Mouse (Mus musculus) gastrocnemius, postnatal 4 days (tissue): ENCODE data around the gene Ppp3ca. TPM values are rescaled to one million over a fixed set of nuclear protein-coding genes. Genes with fewer than 3 reads are reported as not detected.

Experiments
- DNase-seq, 2 experiments: peaks; one replicate each; pipeline ENCODE4 v3.0.0; 2021 to 2022; ENCODE audit warnings: low spot score in 2 of 2, mixed read lengths in 2 of 2
- total RNA-seq, 2 experiments: library from RNA; stranded (reverse); gene quantifications; 2 replicates each; pipeline ENCODE4 v1.2.3; 2021

Ppp3ca gene
- total RNA-seq, 2 experiments from 2014 or later, result 114 to 125 TPM

DNA sequence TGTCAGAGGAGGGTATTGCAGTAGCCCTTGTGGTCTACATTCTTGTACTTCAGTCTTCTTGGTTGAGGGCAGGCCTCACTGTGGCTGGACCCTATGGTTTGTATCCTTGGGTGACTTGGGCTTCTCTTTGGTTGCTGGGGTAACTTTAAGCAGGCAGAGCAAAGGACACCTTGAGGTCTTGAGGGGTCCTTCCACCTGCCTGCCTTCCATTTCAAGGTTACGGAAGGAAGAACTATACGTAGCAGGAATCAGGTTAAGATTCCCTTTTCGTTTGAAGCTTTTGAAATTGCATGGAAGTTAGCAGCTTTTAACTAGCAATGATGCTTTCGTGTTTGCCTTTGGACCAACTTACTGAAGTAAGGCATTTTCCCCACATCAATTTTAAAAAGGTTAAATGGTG, 51.3 kb downstream of the Ppp3ca start:
- no peak for DNase-seq

- no peak for DNase-seq
Measured at GRCm38 (mm10) chr3:136721804-136722427, 52.0 kb downstream of the Ppp3ca start.

- DNase-seq, result no peak
Measured at GRCm38 (mm10) chr3:136722493-136722892, 52.6 kb downstream of the Ppp3ca start.

GRCm38 (mm10) chr3:136725311-136726156, 55.6 kb downstream of the Ppp3ca start:
- peak in 1 of 2 experiments; percentile 67 for DNase-seq

DNA sequence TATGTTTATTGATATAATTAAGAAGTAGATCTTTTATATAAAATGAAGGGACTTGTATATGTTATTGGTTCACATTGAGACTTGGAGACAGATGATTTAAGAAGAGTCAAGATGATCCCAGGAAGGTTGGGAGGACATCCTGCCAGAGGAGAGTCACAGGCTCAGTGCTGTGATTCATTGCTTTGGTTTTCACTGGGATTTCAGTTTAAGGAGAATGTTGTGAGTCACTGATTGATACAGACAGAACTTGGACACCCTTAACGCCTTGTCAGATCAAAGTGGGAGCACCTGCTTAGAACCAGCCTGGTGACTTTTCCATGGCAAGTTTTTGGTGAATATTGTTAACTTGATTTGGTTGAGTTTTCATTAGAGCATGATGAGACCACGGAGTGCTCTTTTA, 58.0 kb downstream of the Ppp3ca start:
- DNase-seq, result no peak

GRCm38 (mm10) chr3:136729978-136730377, 60.1 kb downstream of the Ppp3ca start:
- DNase-seq, result no peak

GRCm38 (mm10) chr3:136731579-136731978, 61.7 kb downstream of the Ppp3ca start:
- no peak for DNase-seq

DNA sequence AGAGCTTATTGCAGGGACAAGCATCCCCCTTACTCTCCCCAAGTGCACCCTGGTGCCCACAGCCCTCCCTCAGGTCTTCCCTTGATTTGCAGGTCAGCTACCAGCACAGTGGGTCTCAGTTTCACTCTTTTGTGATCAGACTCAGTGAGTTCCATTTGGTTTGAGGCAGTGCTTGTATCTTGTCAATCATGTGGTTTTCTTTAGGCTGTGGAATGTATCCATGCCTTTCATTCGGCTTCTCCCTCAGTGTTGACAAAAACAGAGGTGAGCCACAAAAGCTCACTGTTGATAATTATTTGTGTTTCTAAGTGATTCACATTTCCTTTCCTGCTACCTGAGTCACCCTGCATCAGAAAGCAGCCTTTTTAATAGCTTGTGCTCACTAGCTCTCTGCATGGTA, 66.1 kb downstream of the Ppp3ca start:
- no peak for DNase-seq

DNA sequence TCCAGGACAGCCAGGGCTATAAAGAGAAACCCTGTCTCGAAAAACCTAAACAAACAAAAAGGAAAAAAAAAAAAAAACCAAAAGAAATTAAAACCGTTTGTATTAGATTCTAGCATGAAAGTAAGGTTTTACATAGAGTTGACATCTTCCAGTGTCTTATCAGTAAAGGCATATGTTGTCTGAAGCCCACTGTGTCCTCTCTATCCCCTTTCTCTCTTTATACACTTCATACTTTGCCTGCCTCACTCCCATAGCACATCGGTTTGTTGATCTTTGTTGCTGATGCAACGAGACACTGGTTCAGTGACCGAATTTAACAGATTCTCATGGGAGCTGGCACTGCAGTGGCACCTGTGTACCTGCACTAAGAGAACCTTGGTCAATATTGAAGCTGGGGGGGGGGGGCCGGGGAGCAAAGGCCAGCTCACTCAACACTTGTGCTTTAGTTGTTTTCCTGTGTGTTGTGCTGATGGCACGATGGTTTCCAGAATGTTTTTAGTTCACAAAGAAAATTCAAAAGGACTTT, 66.9 kb downstream of the Ppp3ca start:
- no peak for DNase-seq

DNA sequence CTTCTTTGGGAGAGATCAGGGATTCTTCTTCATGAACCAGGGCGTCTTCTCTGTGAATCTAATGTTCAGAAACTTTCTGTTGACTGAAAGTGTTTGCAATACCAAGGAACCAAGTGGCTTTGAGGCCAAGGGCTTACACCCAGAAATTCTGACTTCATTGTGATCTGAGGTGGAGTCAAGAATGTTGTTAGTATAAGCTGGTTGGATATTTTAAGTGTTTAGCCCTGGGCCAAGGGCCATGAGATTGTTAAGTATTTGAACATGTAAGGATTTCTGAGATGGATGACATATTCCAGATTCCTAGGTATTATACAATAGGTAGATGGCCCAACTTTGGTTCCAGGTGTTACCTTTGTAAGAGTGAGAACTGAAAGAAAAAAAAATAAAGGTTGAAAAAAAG, 68.5 kb downstream of the Ppp3ca start:
- DNase-seq, result no peak

- no peak for DNase-seq
Measured at GRCm38 (mm10) chr3:136738914-136739313, 69.0 kb downstream of the Ppp3ca start.

- DNase-seq, result no peak
Measured at GRCm38 (mm10) chr3:136741659-136742058, 71.7 kb downstream of the Ppp3ca start.

GRCm38 (mm10) chr3:136742258-136743057, 72.5 kb downstream of the Ppp3ca start:
- DNase-seq, result no peak

- DNase-seq, result no peak
Measured at GRCm38 (mm10) chr3:136744295-136744897, 74.5 kb downstream of the Ppp3ca start.

- DNase-seq, result no peak
Measured at GRCm38 (mm10) chr3:136745456-136745855, 75.5 kb downstream of the Ppp3ca start.

- no peak for DNase-seq
Measured at GRCm38 (mm10) chr3:136748761-136749476, 79.0 kb downstream of the Ppp3ca start.

DNA sequence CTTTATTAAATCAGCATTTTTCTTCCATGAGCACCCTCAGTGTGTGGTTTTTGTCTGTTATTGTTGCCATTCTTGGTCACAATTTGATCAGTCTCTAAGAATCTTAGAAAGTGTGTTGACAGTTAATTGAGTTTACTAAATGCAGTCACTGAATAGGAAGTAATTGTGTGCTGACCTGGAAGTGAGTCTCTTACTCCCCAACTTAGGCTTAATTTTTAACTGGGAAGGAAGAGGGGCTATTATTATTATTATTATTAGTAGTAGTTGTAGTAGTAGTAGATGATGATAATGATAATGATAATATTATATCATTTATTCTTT, 79.5 kb downstream of the Ppp3ca start:
- DNase-seq, result no peak

DNA sequence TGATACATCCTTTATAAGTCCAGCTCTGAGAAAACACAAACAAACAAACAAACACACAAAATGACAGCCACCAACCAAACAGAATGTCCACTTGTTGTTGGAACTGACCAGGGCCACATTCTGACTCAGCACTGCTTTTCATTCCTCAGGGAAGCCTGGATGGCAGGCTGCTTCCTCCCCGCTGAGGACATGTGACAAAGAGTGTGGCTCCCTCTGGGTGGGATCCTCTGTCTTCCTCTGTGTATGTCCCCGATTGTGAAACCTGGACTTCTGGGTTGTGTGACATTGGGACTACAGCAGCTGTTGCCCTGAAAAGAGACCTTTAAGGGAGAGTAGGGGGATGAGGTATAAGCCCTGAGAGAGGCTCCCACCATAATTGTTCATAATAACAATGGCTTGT, 80.0 kb downstream of the Ppp3ca start:
- DNase-seq, result no peak

DNA sequence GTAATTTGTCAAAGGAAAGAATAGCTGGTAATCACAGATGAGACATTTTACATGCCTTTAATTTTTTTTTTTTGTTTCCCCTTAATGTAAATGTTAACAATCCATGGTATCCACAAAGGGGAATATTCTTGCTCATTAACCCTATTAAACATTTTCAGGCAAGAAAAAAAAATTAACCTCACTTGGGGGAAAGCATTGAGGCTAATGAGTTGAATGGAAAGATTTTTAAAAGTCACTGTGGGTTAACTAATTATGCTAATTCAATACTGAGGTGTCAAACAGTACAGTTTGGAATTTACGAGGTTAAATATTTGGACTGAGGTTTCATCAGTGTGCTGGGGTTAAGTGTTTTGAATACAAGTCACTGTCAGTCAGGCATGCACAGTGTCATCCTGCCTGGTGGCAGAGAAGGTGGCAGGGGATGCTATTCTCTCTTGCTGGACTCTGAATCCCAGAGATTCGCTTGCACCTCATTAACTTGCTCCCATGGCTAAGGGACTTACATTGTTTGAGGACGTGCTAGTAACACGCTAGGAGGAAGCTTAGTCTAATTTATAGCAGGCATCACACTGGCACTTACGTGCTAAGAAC, 82.3 kb downstream of the Ppp3ca start:
- no peak for DNase-seq

GRCm38 (mm10) chr3:136756137-136756536, 86.2 kb downstream of the Ppp3ca start:
- DNase-seq, result no peak
